In the genomic region with DNA sequence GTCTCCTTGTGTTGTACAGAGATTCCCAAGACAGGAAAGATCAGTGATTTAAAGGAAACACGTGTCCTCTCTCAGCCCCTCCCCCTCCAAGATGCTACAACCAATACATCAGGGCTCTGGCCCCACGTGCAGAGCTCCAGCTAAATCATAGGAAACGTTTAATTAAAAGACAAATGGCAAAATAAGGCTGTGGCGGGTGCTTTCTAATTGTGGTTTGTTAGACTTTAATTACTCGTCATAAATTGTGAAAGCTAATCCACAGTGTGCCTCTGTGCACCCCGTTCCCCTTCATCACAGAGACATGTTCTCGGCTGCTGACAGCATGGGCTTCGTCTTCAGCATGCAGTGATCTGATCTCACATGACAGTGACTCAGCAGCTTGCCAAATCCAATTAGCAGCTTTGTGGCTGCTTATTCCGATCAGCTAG, we compare ENCODE assay signal across 10 mouse cellular contexts.
DNase-seq lines count a peak whose midpoint lies in the region; ATAC-seq lines count a peak whose summit lies in the region.
"Had no signal": no experiment of that assay in that cellular context is flagged by ENCODE, and none has a peak within 500 bp of the region (broad histone marks: within the 10 kb centered on the region; RNA-seq: fewer than 3 reads in every experiment).

No protein-coding gene starts in this region.

- H3K27ac ChIP-seq in forebrain, embryonic 13.5 days: peak overlapping the region; percentile 59
- H3K27ac ChIP-seq in heart, embryonic 12.5 days (ENCODE audit: poor library complexity, severe bottlenecking): no peak overlapping the region
- H3K27ac ChIP-seq: liver, embryonic 15.5 days had no signal

- H3K27me3 ChIP-seq in forebrain, embryonic 13.5 days: no peaks in the 10 kb centered on the region
- H3K27me3 ChIP-seq in heart, embryonic 12.5 days (replicated peaks): no peaks in the 10 kb centered on the region
- H3K27me3 ChIP-seq: liver, embryonic 15.5 days had no signal

- ATAC-seq in frontal cortex, adult (ENCODE audit: low TSS enrichment): peak; percentile 45
- ATAC-seq in forebrain, embryonic 13.5 days: peak; percentile 92
- no peak for ATAC-seq in megakaryocyte, adult 5-6 weeks (ENCODE audit: poor library complexity, severe bottlenecking)
- no peak for ATAC-seq in heart, embryonic 12.5 days (ENCODE audit: insufficient number of reproducible peaks, low FRiP score)

- H3K9ac ChIP-seq in forebrain, embryonic 13.5 days: no peak overlapping the region
- H3K9ac ChIP-seq in heart, embryonic 12.5 days: no peak overlapping the region
- H3K9ac ChIP-seq: liver, embryonic 15.5 days had no signal

- H3K4me1 ChIP-seq in forebrain, embryonic 13.5 days: peaks cover 15% of the 10 kb centered on the region
- peaks cover 11% of the 10 kb centered on the region for H3K4me1 ChIP-seq in heart, embryonic 12.5 days (replicated peaks)
- H3K4me1 ChIP-seq: liver, embryonic 15.5 days had no signal

- no peak overlapping the region for H3K4me3 ChIP-seq in forebrain, embryonic 13.5 days
- no peak overlapping the region for H3K4me3 ChIP-seq in heart, embryonic 12.5 days
- H3K4me3 ChIP-seq: liver, embryonic 15.5 days had no signal

- no peak for DNase-seq in frontal cortex, postnatal 25 days (ENCODE audit: low spot score in 2 of 2)
- DNase-seq in MN1 (ENCODE audit: low spot score): peak; percentile 79
- DNase-seq in layer of hippocampus, postnatal 36 days: peak; percentile 42 to 43
- no peak for DNase-seq in lung, postnatal 4 days
- DNase-seq: cerebellum, adult 8-10 months had no signal

- WGBS in forebrain, embryonic 13.5 days: 21% methylated on average over 9 of the region's 9 CpGs
- 42% methylated on average over 9 of the region's 9 CpGs for WGBS in heart, embryonic 12.5 days

- no peaks in the 10 kb centered on the region for H3K36me3 ChIP-seq in forebrain, embryonic 13.5 days (ENCODE audit: poor library complexity, severe bottlenecking)
- no peaks in the 10 kb centered on the region for H3K36me3 ChIP-seq in heart, embryonic 12.5 days
- H3K36me3 ChIP-seq: liver, embryonic 15.5 days had no signal

- H3K9me3 ChIP-seq in forebrain, embryonic 13.5 days (replicated peaks): no peaks in the 10 kb centered on the region
- no peaks in the 10 kb centered on the region for H3K9me3 ChIP-seq in heart, embryonic 12.5 days (replicated peaks)
- H3K9me3 ChIP-seq: liver, embryonic 15.5 days had no signal

- peak overlapping the region; percentile 30 for H3K4me2 ChIP-seq in forebrain, embryonic 13.5 days
- no peak overlapping the region for H3K4me2 ChIP-seq in heart, embryonic 12.5 days
- H3K4me2 ChIP-seq: liver, embryonic 15.5 days had no signal

Comparison
In these comparisons a context has a peak if more than half of its experiments do, and no peak if none do; other contexts are left out.
1. ATAC-seq: peak in frontal cortex, adult (single experiment) and forebrain, embryonic 13.5 days (single experiment); none in megakaryocyte, adult 5-6 weeks (single experiment) and heart, embryonic 12.5 days (single experiment).
2. DNase-seq: peak in MN1 (single experiment) and layer of hippocampus, postnatal 36 days (2 of 2); none in frontal cortex, postnatal 25 days (0 of 2) and lung, postnatal 4 days (0 of 2).